Mouse (Mus musculus) Muller cell, postnatal 12 days (primary cell): ENCODE results near the gene Sdhc.
"Not testable (repeated sequence)": the region's sequence is repeated elsewhere in the genome, so short reads cannot be mapped to it uniquely, and the experiment has no call there.

Experiments
- DNase-seq: peaks from one replicate; pipeline ENCODE4 v3.0.0-alpha.2; 2015; ENCODE audit errors: inconsistent ontology term

Gene Sdhc

GRCm38 (mm10) chr1:171168906-171169305 is 18.5 kb upstream of the Sdhc start:
- no peak for DNase-seq

GRCm38 (mm10) chr1:171165629-171166345 is 15.4 kb upstream of the Sdhc start:
- DNase-seq = no peak

GRCm38 (mm10) chr1:171164258-171164657 is 13.9 kb upstream of the Sdhc start:
- DNase-seq = no peak

GRCm38 (mm10) chr1:171162526-171162925 is 12.1 kb upstream of the Sdhc start:
- no peak for DNase-seq

- DNase-seq = no peak
These were observed 9.1 kb upstream of the Sdhc start for GRCm38 (mm10) chr1:171159485-171159975.

GRCm38 (mm10) chr1:171157965-171158364 is 7.6 kb upstream of the Sdhc start:
- no peak for DNase-seq

- DNase-seq = no peak
These were observed 6.2 kb upstream of the Sdhc start for GRCm38 (mm10) chr1:171156644-171157043.

- no peak for DNase-seq
These were observed 1.6 kb upstream of the Sdhc start for GRCm38 (mm10) chr1:171151966-171152365.

- peak; percentile 42 for DNase-seq
These were observed 512 bp upstream of the Sdhc start for GRCm38 (mm10) chr1:171150838-171151391.

- DNase-seq = not testable (repeated sequence)
These were observed 7.4 kb downstream of the Sdhc start for GRCm38 (mm10) chr1:171142981-171143380.

- DNase-seq = not testable (repeated sequence)
These were observed 12.8 kb downstream of the Sdhc start for GRCm38 (mm10) chr1:171137486-171138155.

GRCm38 (mm10) chr1:171135600-171135999 is 14.8 kb downstream of the Sdhc start:
- no peak for DNase-seq

- DNase-seq = no peak
These were observed 19.4 kb downstream of the Sdhc start for GRCm38 (mm10) chr1:171130971-171131370.

GRCm38 (mm10) chr1:171129251-171129650 is 21.2 kb downstream of the Sdhc start:
- no peak for DNase-seq

GRCm38 (mm10) chr1:171124398-171124797 is 26.0 kb downstream of the Sdhc start:
- DNase-seq = no peak

GRCm38 (mm10) chr1:171122932-171123331 is 27.5 kb downstream of the Sdhc start:
- DNase-seq = no peak

- no peak for DNase-seq
These were observed 28.6 kb downstream of the Sdhc start for GRCm38 (mm10) chr1:171121839-171122238.

- no peak for DNase-seq
These were observed 29.5 kb downstream of the Sdhc start for GRCm38 (mm10) chr1:171120893-171121292.

GRCm38 (mm10) chr1:171119405-171119804 is 31.0 kb downstream of the Sdhc start:
- no peak for DNase-seq

GRCm38 (mm10) chr1:171118996-171119395 is 31.4 kb downstream of the Sdhc start:
- no peak for DNase-seq

GRCm38 (mm10) chr1:171118269-171118684 is 32.1 kb downstream of the Sdhc start:
- peak; percentile 76 for DNase-seq

- no peak for DNase-seq
These were observed 34.1 kb downstream of the Sdhc start for GRCm38 (mm10) chr1:171116280-171116679.

GRCm38 (mm10) chr1:171113873-171114299 is 36.5 kb downstream of the Sdhc start, which contains the start of gene Cfap126:
Cfap126 (plus strand) TSS chr1:171113918.
- peak; percentile 94 for DNase-seq
